Mouse (Mus musculus) kidney, embryonic 14.5 days (tissue): ENCODE data around the gene Oser1. TPM values are rescaled to one million over a fixed set of nuclear protein-coding genes. Genes with fewer than 3 reads are reported as not detected.

ENCODE experiments used
- ATAC-seq: fragments of 200-750 bp; cut with Nextera tagmentation; 2 replicates; pipeline ENCODE4 v1.8.0; 2017; ENCODE audit warnings: moderate number of reproducible peaks, mild to moderate bottlenecking, moderate TSS enrichment, moderate library complexity; ENCODE audit not compliant: low FRiP score, low TSS enrichment
- H3K27ac ChIP-seq: fragments of 300-500 bp; sonication (generic); 2 replicates; pipeline ENCODE4 v1.5.1; 2014; ENCODE audit warnings: low read depth, mild to moderate bottlenecking, low read length, moderate library complexity, mixed read lengths
- H3K27me3 ChIP-seq: fragments of 300-500 bp; sonication (generic); 2 replicates; pipeline ENCODE4 v1.6.1; 2014; ENCODE audit warnings: mild to moderate bottlenecking, low read length; ENCODE audit not compliant: control insufficient read depth, insufficient read depth
- H3K36me3 ChIP-seq: fragments of 300-500 bp; sonication (generic); 2 replicates; pipeline ENCODE4 v1.6.1; 2014; ENCODE audit warnings: low read length, mixed read lengths; ENCODE audit not compliant: control insufficient read depth, insufficient read depth
- H3K4me1 ChIP-seq: fragments of 300-500 bp; sonication (generic); 2 replicates; pipeline ENCODE4 v1.6.1; 2014; ENCODE audit warnings: low read length, mixed read lengths; ENCODE audit not compliant: control insufficient read depth, insufficient read depth
- H3K4me2 ChIP-seq: fragments of 300-500 bp; sonication (generic); replicated peaks from 2 replicates; pipeline ENCODE4 v1.6.1; 2014; ENCODE audit warnings: low read depth, mild to moderate bottlenecking, low read length
- H3K4me3 ChIP-seq: fragments of 300-500 bp; sonication (generic); 2 replicates; pipeline ENCODE4 v1.5.1; 2014; ENCODE audit warnings: mild to moderate bottlenecking, low read length
- H3K9ac ChIP-seq: fragments of 300-500 bp; sonication (generic); 2 replicates; pipeline ENCODE4 v1.6.1; 2014; ENCODE audit warnings: low read depth, mild to moderate bottlenecking, low read length, moderate library complexity
- H3K9me3 ChIP-seq: fragments of 300-500 bp; sonication (generic); 2 replicates; pipeline ENCODE4 v1.6.1; 2016; ENCODE audit warnings: low read length; ENCODE audit not compliant: control insufficient read depth
- WGBS: fragments of 180-500 bp; shearing (Covaris S2); extraction: QIAGEN DNeasy Blood & Tissue Kit; methylation state at CpG from one replicate; pipeline ENCODE4 v1.1.7; 2014; 5-methylcytosine and 5-hydroxymethylcytosine counted together
- polyA plus RNA-seq: library from polyadenylated mRNA; unstranded; fragments of >200 nt; fragmentation: Nextera tagmentation; extraction: Ambion mirVana; gene quantifications from 2 replicates; pipeline ENCODE4 v1.2.1, GENCODE M21; 2014

The Oser1 gene
- 74.4 and 93.3 TPM in 2 replicates for polyA plus RNA-seq

DNA sequence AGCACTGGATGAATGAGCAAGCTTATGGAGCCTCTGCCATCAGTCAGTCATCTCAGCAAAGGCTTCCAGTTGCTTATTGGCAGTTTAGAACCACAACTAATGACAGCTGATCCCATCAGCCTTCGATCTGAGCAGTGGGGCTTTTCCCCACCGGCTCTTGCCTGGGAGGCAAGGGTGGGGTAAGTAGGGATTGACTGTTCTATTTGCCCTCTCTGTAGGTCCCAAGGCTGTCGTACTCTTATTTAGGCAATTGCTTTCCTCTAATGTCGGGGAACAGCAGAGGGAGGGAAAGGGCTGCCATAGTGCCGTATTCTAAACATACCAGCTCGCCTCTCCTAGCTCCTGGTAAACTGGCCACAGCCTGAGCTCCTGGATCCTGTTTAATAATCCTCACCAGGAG is at the start of gene Oser1:
Gene Oser1 (minus strand): TSS at position 101 of the 400 bp plus-strand sequence.
- WGBS = 82% methylated on average over 6 of the region's 6 CpGs
- no peaks in the 10 kb centered on the region for H3K27me3 ChIP-seq
- H3K4me2 ChIP-seq = no peak within 1 kb of the TSS
- no peaks in the 10 kb centered on the region for H3K36me3 ChIP-seq
- H3K9me3 ChIP-seq = no peaks in the 10 kb centered on the region
- no peak for ATAC-seq
- no peak within 1 kb of the TSS for H3K27ac ChIP-seq
- H3K9ac ChIP-seq = no peak within 1 kb of the TSS
- H3K4me3 ChIP-seq = no peak within 1 kb of the TSS
- peaks cover 3% of the 10 kb centered on the region; the same call in 1 of the 2 replicates for H3K4me1 ChIP-seq

DNA sequence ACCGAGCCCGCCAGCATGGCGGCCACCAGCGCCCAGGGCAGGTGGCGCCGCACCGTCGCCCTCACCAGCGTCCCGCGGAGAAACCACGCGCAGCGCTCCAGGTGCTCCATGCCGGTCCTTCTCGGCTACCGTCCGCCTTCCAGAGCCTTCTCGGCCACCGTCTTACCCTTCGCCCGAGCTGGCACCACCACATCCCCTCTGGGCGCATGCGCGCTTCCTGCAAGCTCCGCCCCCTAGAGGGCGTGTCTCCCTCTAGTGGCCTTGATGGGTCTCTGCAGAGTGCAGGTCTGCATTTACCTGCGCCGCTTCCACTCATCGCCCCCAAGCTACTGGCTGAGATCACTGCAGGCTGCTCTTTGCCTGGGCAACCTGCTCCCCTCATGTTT is 48.0 kb upstream of the Oser1 start, which contains the start of gene Fitm2:
Gene Fitm2 (minus strand): TSS at position 164 of the 386 bp plus-strand sequence.
- no peak within 1 kb of the TSS; the same call in 1 of the 2 replicates for H3K27ac ChIP-seq
- ATAC-seq = peak; percentile 95
- H3K4me1 ChIP-seq = peaks cover 6% of the 10 kb centered on the region
- no peaks in the 10 kb centered on the region for H3K27me3 ChIP-seq
- H3K9ac ChIP-seq = peak within 1 kb of the TSS; percentile 78
- H3K36me3 ChIP-seq = peaks cover 13% of the 10 kb centered on the region
- H3K9me3 ChIP-seq = no peaks in the 10 kb centered on the region
- under 1% methylated on average over 30 of the region's 30 CpGs for WGBS
- peak within 1 kb of the TSS; percentile 88 for H3K4me2 ChIP-seq
- peak within 1 kb of the TSS; percentile 90 for H3K4me3 ChIP-seq

DNA sequence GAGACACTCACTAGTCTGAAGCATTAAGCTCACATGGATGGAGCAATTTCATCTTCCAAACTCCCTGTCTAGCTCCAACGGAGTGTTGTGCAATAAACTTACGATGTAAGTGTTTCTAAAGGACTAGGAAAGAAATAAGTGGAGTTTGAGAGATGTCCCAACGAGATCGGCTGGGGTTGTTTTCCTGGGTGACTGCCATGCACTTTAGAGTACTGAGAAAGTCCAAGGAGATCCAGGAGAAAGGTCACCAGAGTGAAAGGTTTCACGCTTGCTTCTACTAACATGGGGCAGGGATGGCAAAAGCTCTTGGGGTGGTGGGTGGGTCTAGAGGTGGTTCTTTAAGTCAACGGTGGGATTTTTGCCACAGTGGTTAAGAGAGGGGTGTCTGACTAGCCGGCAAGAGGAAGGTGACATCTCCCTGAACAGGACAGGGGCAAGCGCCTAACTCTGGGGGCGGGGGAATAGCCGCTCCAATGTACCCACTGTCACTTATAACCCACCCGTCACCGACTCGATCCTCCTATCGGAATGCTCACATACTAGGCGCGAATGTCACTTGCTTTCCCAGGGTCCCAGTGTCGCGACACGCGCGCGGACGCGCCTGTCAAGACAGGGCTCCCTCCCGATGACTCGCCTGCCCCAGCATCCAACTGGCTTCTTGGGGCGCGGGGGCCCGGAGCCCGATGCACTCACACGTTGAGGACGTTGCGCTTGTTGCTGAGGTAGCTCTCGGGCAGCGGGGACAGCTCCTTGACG is 47.4 kb upstream of the Oser1 start:
- H3K4me3 ChIP-seq = peak overlapping the region; percentile 90
- H3K4me1 ChIP-seq = peaks cover 6% of the 10 kb centered on the region
- WGBS = 5% methylated on average over 36 of the region's 36 CpGs
- ATAC-seq = peak; percentile 62
- H3K9me3 ChIP-seq = no peaks in the 10 kb centered on the region
- H3K4me2 ChIP-seq = peak overlapping the region; percentile 88
- peak overlapping the region; percentile 78 for H3K9ac ChIP-seq
- H3K36me3 ChIP-seq = peaks cover 13% of the 10 kb centered on the region
- H3K27ac ChIP-seq = no peak overlapping the region; the same call in 1 of the 2 replicates
- H3K27me3 ChIP-seq = no peaks in the 10 kb centered on the region

DNA sequence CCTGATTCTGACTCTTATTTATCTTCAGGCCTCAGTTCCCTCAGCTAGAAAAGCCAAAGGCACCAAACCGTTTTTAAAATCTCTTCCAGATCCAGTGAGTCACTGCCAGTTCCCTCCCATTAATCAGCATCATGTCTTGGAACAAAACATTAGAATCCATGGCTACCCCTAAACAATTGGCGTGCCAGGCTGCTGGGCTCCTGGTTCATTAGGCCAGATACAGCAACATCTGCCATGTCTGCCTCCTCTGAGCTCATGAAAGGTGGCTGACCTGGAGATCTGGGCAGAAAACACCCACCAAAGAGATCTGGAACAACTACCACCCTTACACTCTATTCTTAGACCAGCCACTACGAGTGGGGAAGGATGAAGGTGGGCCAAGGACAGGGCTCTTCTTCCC is 46.6 kb upstream of the Oser1 start:
- H3K36me3 ChIP-seq = peaks cover 13% of the 10 kb centered on the region
- ATAC-seq = no peak
- peaks cover 6% of the 10 kb centered on the region for H3K4me1 ChIP-seq
- H3K27me3 ChIP-seq = no peaks in the 10 kb centered on the region
- H3K4me2 ChIP-seq = peak overlapping the region; percentile 88; the same call in 1 of the 2 replicates
- WGBS = 78% methylated on average over 3 of the region's 3 CpGs
- H3K9me3 ChIP-seq = no peaks in the 10 kb centered on the region
- no peak overlapping the region for H3K27ac ChIP-seq
- H3K4me3 ChIP-seq = no peak overlapping the region
- no peak overlapping the region for H3K9ac ChIP-seq

DNA sequence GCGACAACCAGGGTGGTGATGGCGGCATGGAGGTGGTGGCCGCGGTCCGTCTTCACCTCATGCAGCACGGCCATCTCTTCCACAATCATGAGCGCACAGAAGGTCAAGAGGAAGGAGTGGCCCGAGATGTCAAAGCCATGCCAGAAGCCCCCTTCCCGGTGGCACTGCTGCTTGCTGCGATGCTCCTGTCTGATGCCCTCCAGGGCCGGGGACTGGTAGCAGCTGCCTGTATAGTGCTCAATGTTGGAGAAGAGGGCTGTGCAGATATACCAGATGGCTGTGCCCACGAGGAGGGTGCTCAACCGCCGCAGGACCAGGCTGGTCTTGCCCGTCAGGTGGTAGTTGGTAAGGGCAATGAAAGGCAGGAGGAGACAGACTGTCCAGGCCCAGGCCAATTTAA is 45.2 kb upstream of the Oser1 start:
- 94% methylated on average over 15 of the region's 15 CpGs for WGBS
- ATAC-seq = no peak
- no peak overlapping the region for H3K9ac ChIP-seq

DNA sequence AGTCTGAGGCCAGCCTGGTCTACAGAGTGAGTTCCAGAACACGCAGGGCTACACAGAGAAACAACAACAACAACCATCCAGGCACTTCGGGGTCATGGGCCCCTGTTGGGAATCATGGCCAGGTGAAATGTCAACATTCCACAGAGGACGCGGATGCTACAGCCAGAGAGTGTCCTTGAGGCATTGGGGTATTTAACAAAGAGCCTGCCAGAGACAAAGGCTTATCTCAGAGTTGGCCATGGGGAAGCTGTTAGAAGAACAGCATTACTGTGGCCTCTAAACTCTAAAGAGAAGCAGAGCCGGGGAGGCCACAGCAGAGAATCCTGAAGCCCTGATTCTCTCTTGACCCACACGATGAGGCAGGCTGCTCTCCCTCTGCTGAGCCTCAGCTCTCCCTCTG is 44.4 kb upstream of the Oser1 start:
- no peak for ATAC-seq
- 94% methylated on average over 6 of the region's 6 CpGs for WGBS
- no peaks in the 10 kb centered on the region for H3K27me3 ChIP-seq
- peaks cover 6% of the 10 kb centered on the region for H3K4me1 ChIP-seq
- peaks cover 13% of the 10 kb centered on the region for H3K36me3 ChIP-seq
- no peak overlapping the region for H3K4me3 ChIP-seq
- H3K9me3 ChIP-seq = no peaks in the 10 kb centered on the region
- H3K9ac ChIP-seq = no peak overlapping the region
- H3K4me2 ChIP-seq = no peak overlapping the region
- no peak overlapping the region for H3K27ac ChIP-seq

More for the DNA sequence above, 45.2 kb upstream of the Oser1 start:
- Histone ChIP-seq H3K27me3 (no peaks in the 10 kb centered on the region), H3K4me2 (no peak overlapping the region), H3K4me3 (no peak overlapping the region), H3K9me3 (no peaks in the 10 kb centered on the region), H3K36me3 (peaks cover 13% of the 10 kb centered on the region), H3K4me1 (peaks cover 6% of the 10 kb centered on the region), H3K27ac (no peak overlapping the region)

DNA sequence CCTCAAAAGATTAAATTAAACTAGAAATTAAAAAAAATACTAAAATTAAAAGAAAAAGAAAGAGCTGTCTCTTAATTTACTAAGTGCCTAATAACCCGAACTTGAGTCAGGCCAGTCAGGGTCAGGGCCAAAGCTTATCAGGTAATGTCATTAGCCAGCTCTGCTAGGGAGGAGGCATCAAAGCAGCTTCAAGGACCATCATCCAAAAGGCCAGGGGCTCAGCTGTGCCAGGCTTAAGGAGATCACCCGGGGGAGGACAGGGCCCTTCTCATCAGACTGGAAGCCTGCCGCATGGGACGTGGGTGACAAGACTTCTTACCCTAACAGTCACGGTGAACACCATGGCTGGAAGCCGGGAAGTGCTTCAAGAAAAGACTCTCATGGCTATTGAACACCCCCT is 43.1 kb upstream of the Oser1 start:
- Histone ChIP-seq H3K4me1 (peaks cover 6% of the 10 kb centered on the region), H3K4me3 (no peak overlapping the region), H3K9me3 (no peaks in the 10 kb centered on the region), H3K27me3 (no peaks in the 10 kb centered on the region), H3K36me3 (peaks cover 13% of the 10 kb centered on the region), H3K4me2 (no peak overlapping the region), H3K9ac (no peak overlapping the region), H3K27ac (no peak overlapping the region)
- ATAC-seq = no peak
- WGBS = 92% methylated on average over 6 of the region's 6 CpGs

DNA sequence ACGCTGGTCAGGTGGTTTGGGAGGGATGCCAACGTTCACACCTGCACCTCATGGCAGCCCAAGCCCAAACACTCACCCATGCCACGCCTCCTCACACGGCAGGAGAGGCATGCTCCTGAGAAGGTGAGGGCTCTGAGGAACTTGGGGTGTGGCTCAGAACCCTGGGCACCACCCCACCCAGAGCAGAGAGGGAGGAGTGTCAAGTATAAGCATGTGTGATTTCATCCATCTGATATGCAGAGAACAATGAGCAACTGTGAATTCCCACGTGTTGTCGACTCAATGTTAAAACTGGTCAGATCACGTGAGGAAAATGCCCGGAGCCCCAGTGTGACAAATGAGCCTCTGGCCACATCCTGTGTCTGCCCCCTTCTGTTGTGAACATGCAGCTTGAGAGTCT is 42.3 kb upstream of the Oser1 start:
- Histone ChIP-seq H3K4me1 (peaks cover 5% of the 10 kb centered on the region), H3K9ac (no peak overlapping the region), H3K36me3 (peaks cover 13% of the 10 kb centered on the region), H3K4me2 (no peak overlapping the region), H3K4me3 (no peak overlapping the region), H3K9me3 (no peaks in the 10 kb centered on the region), H3K27me3 (no peaks in the 10 kb centered on the region), H3K27ac (no peak overlapping the region)
- ATAC-seq = no peak
- 82% methylated on average over 8 of the region's 8 CpGs for WGBS

DNA sequence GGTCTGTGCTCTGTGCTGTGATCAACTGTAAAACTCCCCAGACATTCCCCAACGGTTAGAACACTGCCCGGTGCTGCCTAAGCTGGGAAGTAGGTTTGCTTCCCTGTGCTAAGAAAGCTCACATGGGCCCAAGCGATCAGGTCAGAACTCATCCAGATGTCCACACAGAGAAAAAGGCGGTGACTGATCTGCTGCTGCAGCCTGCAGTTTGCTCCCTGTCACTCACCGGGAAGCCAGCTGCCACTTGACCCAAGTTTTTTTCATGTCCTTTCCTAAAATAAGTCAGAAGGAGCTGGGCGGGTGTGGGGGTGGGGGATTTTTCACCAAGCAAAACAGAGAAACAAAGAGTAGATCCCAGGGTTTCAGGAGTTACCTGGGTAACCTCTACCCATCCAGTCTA is 40.1 kb upstream of the Oser1 start:
- Histone ChIP-seq H3K27me3 (peaks cover 3% of the 10 kb centered on the region; the same call in 1 of the 2 replicates), H3K4me2 (no peak overlapping the region), H3K9ac (no peak overlapping the region), H3K9me3 (no peaks in the 10 kb centered on the region), H3K36me3 (peaks cover 9% of the 10 kb centered on the region; the same call in 1 of the 2 replicates), H3K27ac (no peak overlapping the region), H3K4me1 (no peaks in the 10 kb centered on the region), H3K4me3 (no peak overlapping the region)
- no peak for ATAC-seq
- WGBS = 69% methylated on average over 6 of the region's 6 CpGs
